Mouse (Mus musculus): ENCODE results near the gene C1qtnf5.

DNA sequence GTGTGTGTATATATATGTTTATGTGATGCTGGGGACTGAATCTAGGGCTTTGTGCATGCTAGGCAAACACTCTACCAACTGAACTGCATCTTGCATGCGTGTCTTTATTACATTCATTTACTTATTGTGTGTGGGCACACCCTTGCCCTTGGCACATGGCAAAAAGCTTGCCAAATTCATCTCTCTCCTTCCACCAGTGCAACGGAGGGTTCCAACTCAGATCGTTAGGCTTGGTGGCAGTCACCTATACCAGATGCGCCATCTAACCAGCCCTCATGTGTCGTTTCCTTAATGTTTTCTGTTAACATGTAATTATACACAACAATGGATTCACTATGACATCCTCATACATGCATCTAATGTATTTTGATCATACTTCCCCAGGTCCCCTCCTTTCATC is 24.8 kb upstream of the C1qtnf5 start:
- TF ChIP-seq EP300 (IDR thresholded peaks at IDR 0.05; ENCODE audit: insufficient read depth, low read depth, low read length): no peak
- TF ChIP-seq POLR2A (IDR thresholded peaks at IDR 0.05; ENCODE audit: insufficient read depth, low read length): no peak

All from ES-Bruce4 (cell line).